Mouse (Mus musculus) liver, embryonic 14.5 days (tissue): Measurements from ENCODE around the gene Carm1. TPM values are rescaled to one million over a fixed set of nuclear protein-coding genes. Genes with fewer than 3 reads are reported as not detected.
A peak's percentile ranks its signal among the peaks of the same experiment; 100 is the strongest.

Experiments
- ATAC-seq: fragments of 200-750 bp; cut with Nextera tagmentation; 2 replicates; pipeline ENCODE4 v1.8.0; 2017; ENCODE audit warnings: moderate number of reproducible peaks, mild to moderate bottlenecking, moderate library complexity; ENCODE audit not compliant: insufficient read depth
- DNase-seq, 3 experiments: peaks; one replicate each; pipeline ENCODE4 v3.0.0-alpha.2; 2012 to 2013; ENCODE audit warnings: low read depth in 3 of 3, low spot score in 3 of 3
- H3K27ac ChIP-seq: fragments of 300-500 bp; sonication (generic); 2 replicates; pipeline ENCODE4 v1.5.1; 2014; ENCODE audit warnings: moderate library complexity, mild to moderate bottlenecking, control low read depth, inconsistent platforms
- H3K27me3 ChIP-seq: fragments of 300-500 bp; sonication (generic); 2 replicates; pipeline ENCODE4 v1.6.1; 2014; ENCODE audit warnings: mild to moderate bottlenecking, low read length, moderate library complexity; ENCODE audit not compliant: control insufficient read depth, insufficient read depth
- H3K36me3 ChIP-seq: fragments of 300-500 bp; sonication (generic); replicated peaks from 2 replicates; pipeline ENCODE4 v1.6.1; 2014; ENCODE audit warnings: low read depth; ENCODE audit not compliant: control insufficient read depth, insufficient read depth
- H3K4me1 ChIP-seq, 2 experiments: fragments of 200-500 bp in 1 of 2; fragments of 300-500 bp in 1 of 2; sonication (generic) in 1 of 2; replicated peaks; 2 replicates each; pipeline ENCODE4 v1.6.1; 2012 to 2014; ENCODE audit warnings: antibody characterized with exemption in 1 of 2, inconsistent platforms in 1 of 2, low read length in 1 of 2; ENCODE audit not compliant: control insufficient read depth in 2 of 2, insufficient read depth in 2 of 2
- H3K4me2 ChIP-seq: fragments of 300-500 bp; sonication (generic); 2 replicates; pipeline ENCODE4 v1.6.1; 2014; ENCODE audit warnings: low read depth, mild to moderate bottlenecking, control low read depth, moderate library complexity
- H3K4me3 ChIP-seq, 2 experiments: fragments of 200-500 bp in 1 of 2; fragments of 300-500 bp in 1 of 2; sonication (generic) in 1 of 2; 2 replicates each; pipeline ENCODE4 v1.5.1; 2012 to 2014; ENCODE audit warnings: low read depth in 2 of 2, low read length in 2 of 2, mild to moderate bottlenecking in 2 of 2, control low read depth in 1 of 2, inconsistent platforms in 1 of 2, moderate library complexity in 1 of 2; ENCODE audit not compliant: insufficient read depth in 1 of 2
- H3K9ac ChIP-seq: fragments of 300-500 bp; sonication (generic); replicated peaks from 2 replicates; pipeline ENCODE4 v1.6.1; 2014; ENCODE audit warnings: mild to moderate bottlenecking, control low read depth, moderate library complexity
- H3K9me3 ChIP-seq: fragments of 300-500 bp; sonication (generic); 2 replicates; pipeline ENCODE4 v1.6.1; 2016; ENCODE audit warnings: low read length, mixed read lengths; ENCODE audit not compliant: control insufficient read depth
- CTCF ChIP-seq: IDR thresholded peaks from 2 replicates; pipeline ENCODE4 v1.5.1; 2016; ENCODE audit warnings: antibody characterized with exemption, low read depth, control low read depth
- EP300 ChIP-seq: IDR thresholded peaks from 2 replicates; pipeline ENCODE4 v1.6.1; 2016; ENCODE audit warnings: antibody characterized with exemption, low read depth
- WGBS: fragments of 180-500 bp; shearing (Covaris S2); extraction: QIAGEN DNeasy Blood & Tissue Kit; methylation state at CpG from one replicate; pipeline ENCODE4 v1.1.7; 2014; ENCODE audit not compliant: insufficient replicate concordance; 5-methylcytosine and 5-hydroxymethylcytosine counted together
- polyA plus RNA-seq, 2 experiments: library from polyadenylated mRNA; depleted of rRNA in 1 of 2; stranded (reverse) in 1 of 2; unstranded in 1 of 2; fragments of >200 nt; fragmentation: Nextera tagmentation in 1 of 2; extraction: Ambion mirVana in 1 of 2; gene quantifications; 2 replicates each; pipeline versions ENCODE4 v1.2.1 to v1.2.3; 2012 to 2014

Carm1 gene
- polyA plus RNA-seq, 2 experiments, result 13.6 to 25.6 TPM

DNA sequence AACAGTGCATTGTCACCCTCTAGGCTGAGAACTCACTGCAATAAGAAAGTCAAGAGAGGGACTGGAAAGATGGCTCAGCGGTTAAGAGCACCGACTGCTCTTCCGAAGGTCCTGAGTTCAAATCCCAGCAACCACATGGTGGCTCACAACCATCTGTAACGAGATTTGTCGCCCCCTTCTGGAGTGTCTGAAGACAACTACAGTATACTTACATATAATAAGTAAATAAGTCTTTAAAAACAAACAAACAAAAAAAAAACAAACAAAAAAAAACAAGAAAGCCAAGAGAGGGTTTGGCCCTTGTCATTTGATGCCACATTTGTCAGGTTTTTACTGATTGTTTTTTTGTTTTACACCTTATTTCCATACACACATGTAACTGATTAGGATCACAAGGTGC lies 57.4 kb downstream of the Carm1 start:
- ATAC-seq, result no peak
- 54% methylated on average over 5 of the region's 5 CpGs for WGBS
- no peak overlapping the region for H3K9ac ChIP-seq
- TF ChIP-seq CTCF, result 0 out of 2 replicates have a peak, but pooled peaks have one; percentile 16
- TF ChIP-seq EP300, result no peak
- DNase-seq, result no peak
- H3K27ac ChIP-seq, result no peak overlapping the region
- no peaks in the 10 kb centered on the region for H3K27me3 ChIP-seq
- no peaks in the 10 kb centered on the region for H3K36me3 ChIP-seq
- no peak overlapping the region for H3K4me3 ChIP-seq
- peaks cover 0 to 11% of the 10 kb centered on the region in 2 experiments; a peak in 3 of 4 replicates for H3K4me1 ChIP-seq
- H3K9me3 ChIP-seq, result no peaks in the 10 kb centered on the region
- no peak overlapping the region for H3K4me2 ChIP-seq

DNA sequence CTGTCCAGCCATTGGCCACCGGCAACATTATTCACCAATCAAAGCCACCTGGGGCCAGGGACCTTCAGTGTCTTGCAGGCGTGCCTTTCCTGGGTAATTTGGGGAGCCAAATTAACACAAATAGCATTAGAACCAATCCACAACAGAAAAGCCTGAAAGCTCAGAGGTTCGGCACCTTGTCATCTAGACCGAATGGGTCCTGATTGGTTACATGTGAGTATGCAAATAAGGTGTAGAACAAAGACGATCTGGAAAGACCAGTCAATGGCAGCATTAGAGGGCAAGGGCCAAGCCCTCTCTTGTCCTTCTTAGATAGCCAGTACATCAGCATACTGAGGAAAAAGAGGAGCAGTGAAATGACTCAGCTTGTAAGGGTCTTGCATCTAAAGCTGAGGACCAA lies 59.2 kb downstream of the Carm1 start:
- DNase-seq (no peak), ATAC-seq (no peak)
- no peak for TF ChIP-seq CTCF
- no peak for TF ChIP-seq EP300
- H3K4me3 ChIP-seq, result no peak overlapping the region
- no peaks in the 10 kb centered on the region for H3K9me3 ChIP-seq
- H3K36me3 ChIP-seq, result no peaks in the 10 kb centered on the region
- peaks cover 0 to 5% of the 10 kb centered on the region in 2 experiments; a peak in 2 of 4 replicates for H3K4me1 ChIP-seq
- H3K4me2 ChIP-seq, result no peak overlapping the region
- WGBS, result 76% methylated on average over 5 of the region's 5 CpGs
- H3K9ac ChIP-seq, result no peak overlapping the region
- H3K27ac ChIP-seq, result no peak overlapping the region
- no peaks in the 10 kb centered on the region for H3K27me3 ChIP-seq

DNA sequence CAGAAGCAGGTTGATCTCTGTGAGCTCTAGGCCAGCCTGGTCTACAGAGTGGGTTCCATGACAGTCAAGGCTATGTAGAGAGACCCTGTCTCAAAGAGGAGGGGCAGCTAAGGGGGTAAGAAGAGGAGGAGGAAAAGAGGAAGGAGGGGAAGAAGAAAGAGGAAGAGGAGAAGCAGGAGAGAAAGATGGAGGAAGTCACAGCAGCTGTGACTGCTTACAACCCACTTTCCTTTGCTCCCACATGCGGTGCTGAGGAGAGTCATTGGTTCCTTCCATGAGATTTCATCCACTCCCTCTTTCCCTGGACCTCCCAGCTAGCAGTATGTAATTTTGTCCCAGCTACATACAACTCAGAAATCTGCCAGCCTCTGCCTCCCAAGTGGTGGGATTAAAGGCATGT lies 60.0 kb downstream of the Carm1 start:
- ATAC-seq (no peak), DNase-seq (no peak)
- Histone ChIP-seq H3K27me3 (no peaks in the 10 kb centered on the region), H3K4me3 (no peak overlapping the region), H3K4me1 (peaks cover 0 to 3% of the 10 kb centered on the region in 2 experiments; a peak in 1 of 4 replicates), H3K9me3 (no peaks in the 10 kb centered on the region), H3K27ac (no peak overlapping the region), H3K9ac (no peak overlapping the region), H3K4me2 (no peak overlapping the region), H3K36me3 (no peaks in the 10 kb centered on the region)
- TF ChIP-seq CTCF, result no peak
- no peak for TF ChIP-seq EP300
- WGBS, result 35% methylated on average over 1 of the region's 1 CpGs

DNA sequence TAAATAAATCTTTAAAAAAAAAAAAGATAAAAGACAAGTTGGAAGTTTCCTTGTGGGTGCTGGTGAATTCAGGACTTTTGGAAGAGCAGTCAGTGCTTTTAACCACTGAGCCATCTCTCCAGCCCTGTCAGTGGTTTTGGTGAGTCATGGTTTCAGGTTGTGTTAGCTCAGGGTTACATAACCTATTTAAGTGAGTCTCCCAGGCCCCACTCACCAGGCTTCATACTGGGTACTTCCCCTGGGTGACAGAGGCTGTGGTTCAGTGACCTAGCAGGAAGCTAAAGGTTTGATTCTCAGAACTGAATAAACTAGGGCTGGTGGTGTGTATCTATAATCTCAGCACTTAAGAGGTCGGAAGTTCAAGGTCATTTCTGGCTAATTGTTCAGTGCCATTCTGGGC lies 63.2 kb downstream of the Carm1 start:
- TF ChIP-seq EP300 (no peak), CTCF (no peak)
- Histone ChIP-seq H3K4me2 (no peak overlapping the region), H3K27me3 (no peaks in the 10 kb centered on the region), H3K27ac (no peak overlapping the region), H3K9me3 (no peaks in the 10 kb centered on the region), H3K4me1 (peaks cover under 1 to 6% of the 10 kb centered on the region in 2 experiments; a peak in 2 of 4 replicates), H3K4me3 (no peak overlapping the region), H3K9ac (no peak overlapping the region), H3K36me3 (no peaks in the 10 kb centered on the region)
- ATAC-seq, result no peak
- peak in 1 of 3 experiments; percentile 41 for DNase-seq
- 59% methylated on average over 1 of the region's 1 CpGs for WGBS

DNA sequence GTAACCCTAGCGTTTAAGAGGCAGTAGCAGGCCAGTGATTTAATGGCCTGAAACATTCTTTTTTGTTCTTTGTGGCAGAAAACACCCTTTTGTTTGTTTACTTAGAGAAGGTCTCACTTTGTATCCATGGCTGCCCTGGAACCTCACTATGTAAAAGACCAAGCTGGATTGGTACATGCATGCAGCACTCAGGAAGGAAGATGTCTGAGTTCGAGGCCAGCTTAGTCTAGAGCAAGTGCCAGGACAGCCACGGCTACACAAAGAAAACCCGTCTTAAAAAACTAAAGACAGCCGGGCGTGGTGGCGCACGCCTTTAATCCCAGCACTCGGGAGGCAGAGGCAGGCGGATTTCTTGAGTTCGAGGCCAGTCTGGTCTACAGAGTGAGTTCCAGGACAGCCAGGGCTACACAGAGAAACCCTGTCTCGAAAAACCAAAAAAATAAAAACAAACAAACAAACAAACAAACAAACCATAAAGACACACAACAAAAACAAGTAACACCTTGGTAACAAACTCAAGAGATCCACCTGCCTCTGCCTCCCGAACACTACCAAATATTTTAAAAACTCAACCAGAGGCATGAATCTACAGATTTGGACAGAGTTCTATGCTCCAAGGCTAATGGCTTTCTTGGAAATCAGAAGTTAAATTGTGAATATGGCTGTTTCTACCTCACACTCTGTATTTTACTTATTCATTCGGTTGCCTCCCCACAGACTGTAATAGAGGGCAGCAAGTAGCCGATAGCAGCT lies 68.3 kb downstream of the Carm1 start:
- Histone ChIP-seq H3K9ac (peak overlapping the region; percentile 73), H3K9me3 (no peaks in the 10 kb centered on the region), H3K27me3 (no peaks in the 10 kb centered on the region), H3K4me1 (peaks cover 5 to 13% of the 10 kb centered on the region in 2 experiments; a peak in 3 of 4 replicates), H3K36me3 (no peaks in the 10 kb centered on the region), H3K4me3 (peak overlapping the region; percentile 93), H3K4me2 (peak overlapping the region; percentile 90), H3K27ac (peak overlapping the region; percentile 83)
- DNase-seq, result no peak
- no peak for ATAC-seq
- WGBS, result 55% methylated on average over 15 of the region's 15 CpGs
- no peak for TF ChIP-seq CTCF
